Mouse (Mus musculus): ENCODE data around the gene Eml3.

DNA sequence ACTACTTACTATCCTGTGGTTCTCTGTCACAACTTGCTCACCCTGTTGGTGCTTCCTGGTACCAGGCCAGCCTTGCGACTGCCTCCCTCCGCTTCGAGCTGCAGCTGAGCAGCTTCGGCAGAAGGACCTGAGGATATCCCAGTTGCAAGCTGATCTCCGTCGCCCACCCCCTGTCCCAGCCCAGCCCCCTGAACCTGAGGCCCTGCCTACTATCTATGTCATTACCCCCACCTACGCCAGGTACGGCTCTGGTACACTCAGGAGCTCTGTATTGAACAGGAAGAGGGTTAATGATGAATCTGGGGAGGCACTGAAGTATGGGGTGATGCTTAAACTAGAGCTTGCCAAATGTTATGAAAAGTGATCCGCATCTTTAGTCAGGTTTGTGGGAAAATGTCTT is 7.6 kb upstream of the Eml3 start:
- TF ChIP-seq CTCF (IDR thresholded peaks at IDR 0.05; ENCODE audit: low read depth) = no peak
- TF ChIP-seq EP300 (IDR thresholded peaks at IDR 0.05; ENCODE audit: low read depth) = no peak

Measured in liver, postnatal 0 days (tissue).